Mouse (Mus musculus): Measurements from ENCODE around the gene Rtl4.

GRCm38 (mm10) chrX:144689859-144690181 lies 1.1 kb downstream of the Rtl4 start:
- TF ChIP-seq CTCF (conservative IDR thresholded peaks at IDR 0.05; ENCODE audit: low read length) (no peak), POU5F1 (IDR thresholded peaks at IDR 0.05; ENCODE audit: borderline replicate concordance, low read length) (no peak)
